Mouse (Mus musculus): ENCODE data around the gene Sema3a.

GRCm38 (mm10) chr5:13477653-13478052 is 352.4 kb downstream of the Sema3a start:
- TF ChIP-seq CHD2 (IDR thresholded peaks at IDR 0.05; ENCODE audit: low read depth, low read length) = no peak
- no peak for TF ChIP-seq MAFK (IDR thresholded peaks at IDR 0.05; ENCODE audit: insufficient read depth, low read depth, low read length)
- TF ChIP-seq ZC3H11A (IDR thresholded peaks at IDR 0.05; ENCODE audit: borderline replicate concordance, low read depth, low read length) = no peak

All from ES-E14 (cell line).